Mouse (Mus musculus): ENCODE results near the gene Pank1. TPM values are rescaled to one million over a fixed set of nuclear protein-coding genes. Genes with fewer than 3 reads are reported as not detected.

Gene Pank1
- polyA plus RNA-seq, 1 experiment from 2014 or later = 10.7 TPM

- H3K4me1 ChIP-seq (ENCODE audit: control insufficient read depth, insufficient read depth, low read length) = no peaks in the 10 kb centered on the region
- no peaks in the 10 kb centered on the region for H3K27me3 ChIP-seq (ENCODE audit: control insufficient read depth, insufficient read depth, low read length)
- H3K27ac ChIP-seq (replicated peaks; ENCODE audit: low read depth, low read length) = no peak overlapping the region
- no peak overlapping the region for H3K4me2 ChIP-seq (ENCODE audit: low read length)
- DNase-seq = no peak
- no peaks in the 10 kb centered on the region for H3K36me3 ChIP-seq (ENCODE audit: control insufficient read depth, insufficient read depth, low read length)
- no peak overlapping the region for H3K9ac ChIP-seq (replicated peaks; ENCODE audit: low read length)
- 0 out of 2 replicates have a peak, but pooled peaks cover 3% of the 10 kb centered on the region for H3K9me3 ChIP-seq (ENCODE audit: control insufficient read depth, low read length)
- 96% methylated on average over 8 of the region's 8 CpGs for WGBS
- H3K4me3 ChIP-seq (replicated peaks; ENCODE audit: low read depth, low read length) = no peak overlapping the region
- no peak for ATAC-seq (ENCODE audit: low FRiP score, low TSS enrichment)
These were observed 11.0 kb downstream of the Pank1 start for GRCm38 (mm10) chr19:34868093-34868741.

GRCm38 (mm10) chr19:34863737-34864136 lies 15.5 kb downstream of the Pank1 start:
- H3K4me2 ChIP-seq (ENCODE audit: low read length) = no peak overlapping the region
- H3K9me3 ChIP-seq (ENCODE audit: control insufficient read depth, low read length) = 0 out of 2 replicates have a peak, but pooled peaks cover 3% of the 10 kb centered on the region
- no peak overlapping the region for H3K4me3 ChIP-seq (replicated peaks; ENCODE audit: low read depth, low read length)
- WGBS = 94% methylated on average over 6 of the region's 6 CpGs
- no peak overlapping the region for H3K27ac ChIP-seq (replicated peaks; ENCODE audit: low read depth, low read length)
- no peaks in the 10 kb centered on the region for H3K27me3 ChIP-seq (ENCODE audit: control insufficient read depth, insufficient read depth, low read length)
- no peak for ATAC-seq (ENCODE audit: low FRiP score, low TSS enrichment)
- H3K4me1 ChIP-seq (ENCODE audit: control insufficient read depth, insufficient read depth, low read length) = no peaks in the 10 kb centered on the region
- DNase-seq = no peak
- H3K9ac ChIP-seq (replicated peaks; ENCODE audit: low read length) = no peak overlapping the region
- no peaks in the 10 kb centered on the region for H3K36me3 ChIP-seq (ENCODE audit: control insufficient read depth, insufficient read depth, low read length)

- no peak overlapping the region for H3K4me2 ChIP-seq (ENCODE audit: low read length)
- DNase-seq (peak; percentile 28), ATAC-seq (ENCODE audit: low FRiP score, low TSS enrichment) (no peak)
- no peak overlapping the region for H3K9ac ChIP-seq (replicated peaks; ENCODE audit: low read length)
- no peak overlapping the region for H3K27ac ChIP-seq (replicated peaks; ENCODE audit: low read depth, low read length)
- no peaks in the 10 kb centered on the region for H3K9me3 ChIP-seq (ENCODE audit: control insufficient read depth, low read length)
- no peaks in the 10 kb centered on the region for H3K27me3 ChIP-seq (ENCODE audit: control insufficient read depth, insufficient read depth, low read length)
- no peaks in the 10 kb centered on the region for H3K4me1 ChIP-seq (ENCODE audit: control insufficient read depth, insufficient read depth, low read length)
- 83% methylated on average over 12 of the region's 12 CpGs for WGBS
- H3K4me3 ChIP-seq (replicated peaks; ENCODE audit: low read depth, low read length) = no peak overlapping the region
- no peaks in the 10 kb centered on the region for H3K36me3 ChIP-seq (ENCODE audit: control insufficient read depth, insufficient read depth, low read length)
These were observed 23.1 kb downstream of the Pank1 start for GRCm38 (mm10) chr19:34856021-34856651.

- ATAC-seq (ENCODE audit: low FRiP score, low TSS enrichment) = no peak
- WGBS = 97% methylated on average over 3 of the region's 3 CpGs
These were observed 28.1 kb downstream of the Pank1 start for GRCm38 (mm10) chr19:34851161-34851560.

GRCm38 (mm10) chr19:34849426-34849825 lies 29.8 kb downstream of the Pank1 start:
- H3K4me2 ChIP-seq (ENCODE audit: low read length) = no peak overlapping the region
- no peak overlapping the region for H3K9ac ChIP-seq (replicated peaks; ENCODE audit: low read length)
- no peak for DNase-seq
- no peaks in the 10 kb centered on the region for H3K4me1 ChIP-seq (ENCODE audit: control insufficient read depth, insufficient read depth, low read length)
- ATAC-seq (ENCODE audit: low FRiP score, low TSS enrichment) = no peak
- H3K27ac ChIP-seq (replicated peaks; ENCODE audit: low read depth, low read length) = no peak overlapping the region
- H3K4me3 ChIP-seq (replicated peaks; ENCODE audit: low read depth, low read length) = no peak overlapping the region
- H3K27me3 ChIP-seq (ENCODE audit: control insufficient read depth, insufficient read depth, low read length) = no peaks in the 10 kb centered on the region
- no peaks in the 10 kb centered on the region for H3K36me3 ChIP-seq (ENCODE audit: control insufficient read depth, insufficient read depth, low read length)
- WGBS = 97% methylated on average over 7 of the region's 7 CpGs
- H3K9me3 ChIP-seq (ENCODE audit: control insufficient read depth, low read length) = no peaks in the 10 kb centered on the region

More at GRCm38 (mm10) chr19:34851161-34851560, 28.1 kb downstream of the Pank1 start:
- H3K4me2 ChIP-seq (ENCODE audit: low read length) = no peak overlapping the region
- no peaks in the 10 kb centered on the region for H3K9me3 ChIP-seq (ENCODE audit: control insufficient read depth, low read length)
- no peak for DNase-seq
- H3K4me3 ChIP-seq (replicated peaks; ENCODE audit: low read depth, low read length) = no peak overlapping the region
- no peaks in the 10 kb centered on the region for H3K27me3 ChIP-seq (ENCODE audit: control insufficient read depth, insufficient read depth, low read length)
- no peaks in the 10 kb centered on the region for H3K4me1 ChIP-seq (ENCODE audit: control insufficient read depth, insufficient read depth, low read length)
- H3K36me3 ChIP-seq (ENCODE audit: control insufficient read depth, insufficient read depth, low read length) = no peaks in the 10 kb centered on the region
- H3K27ac ChIP-seq (replicated peaks; ENCODE audit: low read depth, low read length) = no peak overlapping the region
- H3K9ac ChIP-seq (replicated peaks; ENCODE audit: low read length) = no peak overlapping the region

- H3K27ac ChIP-seq (replicated peaks; ENCODE audit: low read depth, low read length) = no peak overlapping the region
- no peak overlapping the region for H3K4me2 ChIP-seq (ENCODE audit: low read length)
- no peak overlapping the region for H3K4me3 ChIP-seq (replicated peaks; ENCODE audit: low read depth, low read length)
- no peak overlapping the region for H3K9ac ChIP-seq (replicated peaks; ENCODE audit: low read length)
- no peaks in the 10 kb centered on the region for H3K27me3 ChIP-seq (ENCODE audit: control insufficient read depth, insufficient read depth, low read length)
- no peaks in the 10 kb centered on the region for H3K4me1 ChIP-seq (ENCODE audit: control insufficient read depth, insufficient read depth, low read length)
- H3K9me3 ChIP-seq (ENCODE audit: control insufficient read depth, low read length) = no peaks in the 10 kb centered on the region
- no peak for DNase-seq
- no peak for ATAC-seq (ENCODE audit: low FRiP score, low TSS enrichment)
- H3K36me3 ChIP-seq (ENCODE audit: control insufficient read depth, insufficient read depth, low read length) = no peaks in the 10 kb centered on the region
- WGBS = 91% methylated on average over 9 of the region's 9 CpGs
These were observed 31.1 kb downstream of the Pank1 start for GRCm38 (mm10) chr19:34848164-34848563.

- H3K27ac ChIP-seq (replicated peaks; ENCODE audit: low read depth, low read length) = no peak overlapping the region
- H3K4me1 ChIP-seq (ENCODE audit: control insufficient read depth, insufficient read depth, low read length) = no peaks in the 10 kb centered on the region
- H3K9ac ChIP-seq (replicated peaks; ENCODE audit: low read length) = no peak overlapping the region
- H3K36me3 ChIP-seq (ENCODE audit: control insufficient read depth, insufficient read depth, low read length) = no peaks in the 10 kb centered on the region
- 91% methylated on average over 3 of the region's 3 CpGs for WGBS
- no peak for ATAC-seq (ENCODE audit: low FRiP score, low TSS enrichment)
- H3K27me3 ChIP-seq (ENCODE audit: control insufficient read depth, insufficient read depth, low read length) = no peaks in the 10 kb centered on the region
- DNase-seq = no peak
- no peak overlapping the region for H3K4me2 ChIP-seq (ENCODE audit: low read length)
- no peak overlapping the region for H3K4me3 ChIP-seq (replicated peaks; ENCODE audit: low read depth, low read length)
- no peaks in the 10 kb centered on the region for H3K9me3 ChIP-seq (ENCODE audit: control insufficient read depth, low read length)
These were observed 32.2 kb downstream of the Pank1 start for GRCm38 (mm10) chr19:34847103-34847502.

- Histone ChIP-seq H3K27ac (replicated peaks; ENCODE audit: low read depth, low read length) (no peak overlapping the region), H3K9ac (replicated peaks; ENCODE audit: low read length) (no peak overlapping the region), H3K4me3 (replicated peaks; ENCODE audit: low read depth, low read length) (no peak overlapping the region), H3K4me2 (ENCODE audit: low read length) (no peak overlapping the region), H3K4me1 (ENCODE audit: control insufficient read depth, insufficient read depth, low read length) (no peaks in the 10 kb centered on the region), H3K9me3 (ENCODE audit: control insufficient read depth, low read length) (no peaks in the 10 kb centered on the region), H3K36me3 (ENCODE audit: control insufficient read depth, insufficient read depth, low read length) (no peaks in the 10 kb centered on the region), H3K27me3 (ENCODE audit: control insufficient read depth, insufficient read depth, low read length) (no peaks in the 10 kb centered on the region)
- DNase-seq = no peak
- no peak for ATAC-seq (ENCODE audit: low FRiP score, low TSS enrichment)
- WGBS = 66% methylated on average over 12 of the region's 12 CpGs
These were observed 32.7 kb downstream of the Pank1 start for GRCm38 (mm10) chr19:34846508-34847038.

GRCm38 (mm10) chr19:34846005-34846404 lies 33.2 kb downstream of the Pank1 start:
- no peak for ATAC-seq (ENCODE audit: low FRiP score, low TSS enrichment)
- 66% methylated on average over 7 of the region's 7 CpGs for WGBS
- H3K4me1 ChIP-seq (ENCODE audit: control insufficient read depth, insufficient read depth, low read length) = no peaks in the 10 kb centered on the region
- H3K27ac ChIP-seq (replicated peaks; ENCODE audit: low read depth, low read length) = no peak overlapping the region
- H3K9ac ChIP-seq (replicated peaks; ENCODE audit: low read length) = no peak overlapping the region
- DNase-seq = no peak
- H3K36me3 ChIP-seq (ENCODE audit: control insufficient read depth, insufficient read depth, low read length) = no peaks in the 10 kb centered on the region
- H3K9me3 ChIP-seq (ENCODE audit: control insufficient read depth, low read length) = no peaks in the 10 kb centered on the region
- no peaks in the 10 kb centered on the region for H3K27me3 ChIP-seq (ENCODE audit: control insufficient read depth, insufficient read depth, low read length)
- no peak overlapping the region for H3K4me3 ChIP-seq (replicated peaks; ENCODE audit: low read depth, low read length)
- no peak overlapping the region for H3K4me2 ChIP-seq (ENCODE audit: low read length)

All from midbrain, embryonic 14.5 days (tissue).